Mouse (Mus musculus) kidney, embryonic 14.5 days (tissue): ENCODE data around the gene Surf6. TPM values are rescaled to one million over a fixed set of nuclear protein-coding genes. Genes with fewer than 3 reads are reported as not detected.
A peak's percentile ranks its signal among the peaks of the same experiment; 100 is the strongest.

Experiments used
- ATAC-seq: fragments of 200-750 bp; cut with Nextera tagmentation; 2 replicates; pipeline ENCODE4 v1.8.0; 2017; ENCODE audit warnings: moderate number of reproducible peaks, mild to moderate bottlenecking, moderate TSS enrichment, moderate library complexity; ENCODE audit not compliant: low FRiP score, low TSS enrichment
- H3K27ac ChIP-seq: fragments of 300-500 bp; sonication (generic); 2 replicates; pipeline ENCODE4 v1.5.1; 2014; ENCODE audit warnings: low read depth, mild to moderate bottlenecking, low read length, moderate library complexity, mixed read lengths
- H3K27me3 ChIP-seq: fragments of 300-500 bp; sonication (generic); 2 replicates; pipeline ENCODE4 v1.6.1; 2014; ENCODE audit warnings: mild to moderate bottlenecking, low read length; ENCODE audit not compliant: control insufficient read depth, insufficient read depth
- H3K36me3 ChIP-seq: fragments of 300-500 bp; sonication (generic); 2 replicates; pipeline ENCODE4 v1.6.1; 2014; ENCODE audit warnings: low read length, mixed read lengths; ENCODE audit not compliant: control insufficient read depth, insufficient read depth
- H3K4me1 ChIP-seq: fragments of 300-500 bp; sonication (generic); 2 replicates; pipeline ENCODE4 v1.6.1; 2014; ENCODE audit warnings: low read length, mixed read lengths; ENCODE audit not compliant: control insufficient read depth, insufficient read depth
- H3K4me2 ChIP-seq: fragments of 300-500 bp; sonication (generic); replicated peaks from 2 replicates; pipeline ENCODE4 v1.6.1; 2014; ENCODE audit warnings: low read depth, mild to moderate bottlenecking, low read length
- H3K4me3 ChIP-seq: fragments of 300-500 bp; sonication (generic); 2 replicates; pipeline ENCODE4 v1.5.1; 2014; ENCODE audit warnings: mild to moderate bottlenecking, low read length
- H3K9ac ChIP-seq: fragments of 300-500 bp; sonication (generic); 2 replicates; pipeline ENCODE4 v1.6.1; 2014; ENCODE audit warnings: low read depth, mild to moderate bottlenecking, low read length, moderate library complexity
- H3K9me3 ChIP-seq: fragments of 300-500 bp; sonication (generic); 2 replicates; pipeline ENCODE4 v1.6.1; 2016; ENCODE audit warnings: low read length; ENCODE audit not compliant: control insufficient read depth
- WGBS: fragments of 180-500 bp; shearing (Covaris S2); extraction: QIAGEN DNeasy Blood & Tissue Kit; methylation state at CpG from one replicate; pipeline ENCODE4 v1.1.7; 2014; 5-methylcytosine and 5-hydroxymethylcytosine counted together
- polyA plus RNA-seq: library from polyadenylated mRNA; unstranded; fragments of >200 nt; fragmentation: Nextera tagmentation; extraction: Ambion mirVana; gene quantifications from 2 replicates; pipeline ENCODE4 v1.2.1, GENCODE M21; 2014

The Surf6 gene
- polyA plus RNA-seq, 1 experiment from 2014 or later = 19.0 TPM

DNA sequence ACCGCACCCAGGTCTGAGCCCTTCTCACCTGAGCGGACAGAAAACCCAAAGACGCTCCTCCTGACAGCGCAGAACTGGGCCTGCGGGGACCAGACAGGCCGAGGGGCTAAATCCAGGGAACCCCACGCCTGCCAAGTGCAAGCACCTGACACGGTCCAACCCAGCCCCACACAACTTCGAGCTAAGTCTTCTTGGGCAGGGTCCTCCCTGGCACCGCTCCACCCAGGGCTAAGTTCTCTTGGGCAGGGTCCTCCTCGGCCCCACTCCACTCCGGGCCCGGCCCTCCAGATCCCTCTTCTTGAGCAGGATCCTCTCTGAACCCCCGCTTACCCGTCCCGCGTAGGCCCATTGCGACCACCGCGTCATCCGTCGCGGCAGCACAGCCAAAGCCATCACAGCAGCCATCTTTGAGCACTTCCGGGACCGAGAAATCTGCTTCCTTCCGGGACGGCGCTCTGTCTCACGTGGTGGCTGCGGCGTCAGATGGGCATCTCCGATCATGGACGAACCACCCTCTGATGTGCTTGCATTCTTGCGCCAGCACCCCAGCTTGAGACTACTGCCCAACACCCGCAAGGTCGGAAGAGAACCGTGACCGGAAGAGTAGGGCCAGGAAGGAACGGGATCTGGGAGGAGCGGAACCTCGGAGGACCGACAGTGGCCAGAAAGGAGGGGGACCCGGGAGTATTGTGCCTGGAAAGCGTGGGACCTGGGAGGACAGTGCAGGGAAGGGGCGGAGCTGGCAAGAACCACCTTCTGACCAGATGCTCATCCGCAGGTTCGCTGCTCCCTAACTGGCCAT, 13.4 kb upstream of the Surf6 start, which contains the start of the genes Surf2 and Surf1:
Surf2 (plus strand) TSS at position 441 of the 802 bp plus-strand sequence.
Surf1 (minus strand) TSS at position 604 of the 802 bp plus-strand sequence.
- Histone ChIP-seq H3K4me2 (peak within 1 kb of the TSS; percentile 97), H3K4me1 (peaks cover 29% of the 10 kb centered on the region), H3K27ac (peak within 1 kb of the TSS; percentile 62; the same call in 1 of the 2 replicates), H3K9me3 (no peaks in the 10 kb centered on the region), H3K36me3 (peaks cover 62% of the 10 kb centered on the region), H3K9ac (peak within 1 kb of the TSS; percentile 76), H3K4me3 (peak within 1 kb of the TSS; percentile 79), H3K27me3 (no peaks in the 10 kb centered on the region)
- 2% methylated on average over 47 of the region's 47 CpGs for WGBS
- ATAC-seq = peak; percentile 65

DNA sequence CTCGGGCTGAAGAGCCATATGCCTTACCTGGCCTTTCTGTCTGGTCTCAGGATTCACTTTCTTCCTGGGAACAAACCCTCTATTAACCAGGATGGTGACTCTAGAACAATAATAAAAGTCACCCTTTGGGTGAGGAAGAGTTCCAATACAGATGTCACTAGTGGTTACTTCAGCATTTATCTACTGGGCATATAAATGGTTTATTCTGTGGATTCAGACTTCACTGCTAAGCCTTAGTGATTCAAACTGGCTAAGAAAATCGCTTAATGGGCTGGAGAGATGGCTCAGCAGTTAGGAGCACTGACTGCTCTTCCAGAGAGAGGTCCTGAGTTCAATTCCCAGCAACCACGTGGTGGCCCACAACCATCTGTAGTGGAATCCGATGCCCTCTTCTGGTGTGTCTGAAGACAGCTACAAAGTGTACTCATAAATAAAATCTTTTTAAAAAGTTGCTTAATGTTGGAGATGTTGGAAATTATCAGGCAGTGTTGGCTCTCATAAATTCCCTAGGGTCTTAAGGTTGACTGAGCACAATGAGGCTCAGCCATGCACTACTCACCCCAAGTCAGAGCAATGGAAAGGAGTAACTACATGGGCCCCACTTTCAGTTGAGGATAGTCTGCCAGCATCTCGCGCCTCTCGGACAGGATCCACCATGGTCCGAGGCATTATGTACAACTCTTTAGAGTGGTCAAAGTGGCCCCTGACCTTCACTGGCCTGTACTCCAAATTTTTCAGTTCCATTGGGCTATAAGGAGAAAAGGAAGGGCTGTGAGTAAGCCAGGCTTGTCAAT, 11.7 kb upstream of the Surf6 start:
- Histone ChIP-seq H3K9me3 (no peaks in the 10 kb centered on the region), H3K27ac (no peak overlapping the region), H3K36me3 (peaks cover 44% of the 10 kb centered on the region), H3K4me3 (no peak overlapping the region), H3K27me3 (no peaks in the 10 kb centered on the region), H3K4me1 (peaks cover 29% of the 10 kb centered on the region), H3K4me2 (peak overlapping the region; percentile 97; the same call in 1 of the 2 replicates), H3K9ac (no peak overlapping the region)
- no peak for ATAC-seq
- 62% methylated on average over 8 of the region's 8 CpGs for WGBS

DNA sequence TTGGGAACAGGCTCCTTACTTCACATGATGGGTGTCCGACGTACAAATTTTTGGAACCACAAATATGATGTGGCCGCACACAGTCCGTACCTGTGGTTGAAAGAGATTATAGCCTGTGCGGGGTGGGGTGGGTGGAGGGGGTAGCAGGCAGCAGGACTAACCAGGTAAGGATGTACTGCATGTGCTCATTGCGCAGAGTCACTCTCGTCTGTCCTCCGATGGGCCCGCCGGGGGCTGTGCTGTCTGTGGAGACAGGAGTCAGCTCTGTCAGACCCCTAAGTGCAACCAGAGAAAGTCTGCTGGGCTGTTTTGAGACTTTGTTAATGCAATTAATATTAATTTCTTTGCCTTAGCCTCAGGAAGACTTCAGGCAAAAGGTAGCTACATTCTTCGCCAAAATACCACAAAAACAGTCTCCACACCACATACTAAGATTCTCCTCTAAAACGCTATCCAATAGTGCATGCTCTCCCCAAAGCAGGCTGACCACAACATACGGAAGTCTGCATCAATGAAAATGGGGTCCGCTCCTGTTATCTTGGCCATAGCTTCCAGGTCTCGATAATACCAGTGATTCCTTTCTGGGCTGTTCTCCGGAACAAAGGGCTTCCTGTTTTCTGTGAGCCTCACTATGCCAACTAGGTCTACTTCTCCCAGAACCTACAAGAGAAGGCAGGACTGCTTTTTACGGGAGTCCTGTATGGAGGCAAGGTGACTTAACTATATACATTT, 10.9 kb upstream of the Surf6 start:
- H3K27ac ChIP-seq = no peak overlapping the region
- ATAC-seq = no peak
- WGBS = 86% methylated on average over 17 of the region's 17 CpGs
- no peak overlapping the region for H3K4me3 ChIP-seq
- peaks cover 37% of the 10 kb centered on the region for H3K4me1 ChIP-seq
- H3K9me3 ChIP-seq = no peaks in the 10 kb centered on the region
- H3K27me3 ChIP-seq = no peaks in the 10 kb centered on the region
- no peak overlapping the region for H3K9ac ChIP-seq
- no peak overlapping the region for H3K4me2 ChIP-seq
- H3K36me3 ChIP-seq = peaks cover 37% of the 10 kb centered on the region

GRCm38 (mm10) chr2:26912253-26912770, 9.6 kb upstream of the Surf6 start:
- no peaks in the 10 kb centered on the region for H3K9me3 ChIP-seq
- peak overlapping the region; percentile 79 for H3K4me2 ChIP-seq
- peak overlapping the region; percentile 87 for H3K4me3 ChIP-seq
- no peaks in the 10 kb centered on the region for H3K27me3 ChIP-seq
- ATAC-seq = no peak
- WGBS = 61% methylated on average over 5 of the region's 5 CpGs
- peaks cover 38% of the 10 kb centered on the region for H3K36me3 ChIP-seq
- peak overlapping the region; percentile 95; the same call in 1 of the 2 replicates for H3K9ac ChIP-seq
- H3K27ac ChIP-seq = no peak overlapping the region
- peaks cover 30% of the 10 kb centered on the region for H3K4me1 ChIP-seq

DNA sequence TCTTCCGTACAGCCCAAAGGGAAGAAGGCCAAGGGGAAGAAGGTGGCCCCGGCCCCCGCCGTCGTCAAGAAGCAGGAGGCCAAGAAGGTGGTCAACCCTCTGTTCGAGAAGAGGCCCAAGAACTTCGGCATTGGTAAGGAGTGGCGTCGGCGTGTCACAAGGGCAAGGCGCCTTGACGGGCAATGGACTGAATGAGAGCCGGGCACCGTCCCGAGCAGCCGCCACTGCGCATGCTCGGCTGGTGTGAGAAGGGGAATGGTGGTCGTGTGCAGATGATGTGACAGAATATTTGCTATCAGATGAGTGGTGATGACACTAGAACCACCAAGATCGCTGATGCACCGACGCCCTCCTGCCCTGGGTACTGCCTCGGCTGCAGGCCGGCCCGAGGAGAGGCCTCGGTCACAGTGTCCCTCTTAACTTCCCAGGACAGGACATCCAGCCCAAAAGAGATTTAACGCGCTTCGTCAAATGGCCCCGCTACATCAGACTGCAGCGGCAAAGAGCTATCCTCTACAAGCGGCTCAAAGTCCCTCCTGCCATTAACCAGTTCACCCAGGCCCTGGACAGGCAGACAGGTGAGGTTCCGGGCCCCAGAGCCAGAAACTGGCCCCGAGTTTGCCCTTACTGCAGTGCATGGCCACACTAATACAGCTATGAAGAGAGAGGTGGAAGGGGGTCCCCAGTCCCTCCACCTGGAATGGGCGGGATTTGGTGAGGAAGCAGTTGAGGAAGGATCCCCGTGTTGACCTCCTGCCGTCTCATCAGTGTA, 8.5 kb upstream of the Surf6 start:
- peaks cover 24% of the 10 kb centered on the region for H3K4me1 ChIP-seq
- WGBS = 2% methylated on average over 36 of the region's 37 CpGs
- H3K4me2 ChIP-seq = peak overlapping the region; percentile 79
- H3K27me3 ChIP-seq = no peaks in the 10 kb centered on the region
- peak; percentile 5; the same call in 1 of the 2 replicates for ATAC-seq
- H3K9me3 ChIP-seq = no peaks in the 10 kb centered on the region
- H3K9ac ChIP-seq = peak overlapping the region; percentile 95
- H3K27ac ChIP-seq = peak overlapping the region; percentile 93
- peaks cover 50% of the 10 kb centered on the region for H3K36me3 ChIP-seq
- H3K4me3 ChIP-seq = peak overlapping the region; percentile 87

GRCm38 (mm10) chr2:26910124-26910993, 7.7 kb upstream of the Surf6 start, which contains the start of the genes Med22 and Rpl7a:
Med22 (minus strand) TSS chr2:26910677.
Rpl7a (plus strand) TSS chr2:26910764.
- Histone ChIP-seq H3K4me1 (peaks cover 19% of the 10 kb centered on the region), H3K4me3 (peak within 1 kb of the TSS; percentile 87), H3K4me2 (peak within 1 kb of the TSS; percentile 79), H3K27ac (peak within 1 kb of the TSS; percentile 93), H3K36me3 (peaks cover 58% of the 10 kb centered on the region), H3K27me3 (no peaks in the 10 kb centered on the region), H3K9ac (peak within 1 kb of the TSS; percentile 95), H3K9me3 (no peaks in the 10 kb centered on the region)
- WGBS = under 1% methylated on average over 74 of the region's 74 CpGs
- ATAC-seq = peak; percentile 91

DNA sequence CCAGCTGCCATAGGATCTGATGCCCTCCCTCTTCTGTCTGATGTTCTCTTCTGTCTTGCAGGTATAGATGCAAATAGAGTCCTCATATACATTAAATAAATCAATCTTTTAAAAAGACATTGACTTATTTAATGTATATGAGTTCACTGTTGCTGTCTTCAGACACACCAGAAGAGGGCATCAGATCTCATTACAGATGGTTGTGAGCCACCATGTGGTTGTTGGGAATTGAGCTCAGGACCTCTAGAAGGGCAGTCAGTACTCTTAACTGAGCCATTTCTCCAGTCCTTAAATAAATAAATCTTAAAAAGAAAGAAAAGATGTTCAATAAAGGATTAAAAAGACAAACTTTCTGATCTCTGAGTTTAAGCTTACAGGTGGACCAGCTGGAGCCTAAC, 6.7 kb upstream of the Surf6 start:
- Histone ChIP-seq H3K4me3 (peak overlapping the region; percentile 87), H3K4me1 (peaks cover 14% of the 10 kb centered on the region), H3K9me3 (no peaks in the 10 kb centered on the region), H3K4me2 (peak overlapping the region; percentile 79), H3K27me3 (no peaks in the 10 kb centered on the region), H3K9ac (peak overlapping the region; percentile 95), H3K27ac (no peak overlapping the region), H3K36me3 (peaks cover 64% of the 10 kb centered on the region)
- ATAC-seq = no peak
